Mouse (Mus musculus) embryonic fibroblast, embryonic 13.5 days (primary cell): Measurements from ENCODE around the gene Ppargc1a.

Experiments used
- CTCF ChIP-seq: IDR thresholded peaks from 2 replicates; pipeline ENCODE4 v1.5.1; 2011; ENCODE audit warnings: mild to moderate bottlenecking, control low read depth, low read length, moderate library complexity, borderline replicate concordance; ENCODE audit not compliant: insufficient read depth
- POLR2A ChIP-seq: IDR thresholded peaks from 2 replicates; pipeline ENCODE4 v1.6.1; 2011; ENCODE audit warnings: low read depth, mild to moderate bottlenecking, control low read depth, low read length, moderate library complexity

DNA sequence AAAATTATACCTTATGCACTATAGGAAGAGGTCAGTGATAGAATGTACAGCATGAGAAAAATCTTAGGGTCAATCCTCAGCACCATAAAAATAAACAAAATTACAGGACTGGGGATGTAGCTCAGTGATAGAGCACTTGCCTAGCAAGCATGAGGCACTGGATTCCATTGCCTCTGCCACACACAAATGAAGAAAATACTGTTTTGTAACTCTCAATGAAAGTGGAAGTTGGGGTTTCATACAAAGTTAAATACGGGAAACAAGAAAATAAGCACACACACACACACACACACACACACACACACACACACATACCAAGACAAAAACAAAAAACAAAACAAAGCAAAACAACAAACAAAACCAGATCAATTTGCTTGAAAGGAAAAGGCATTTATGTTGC lies 10.1 kb upstream of the Ppargc1a start:
- TF ChIP-seq CTCF (no peak), POLR2A (no peak)
